Mouse (Mus musculus): ENCODE data around the gene Spryd7. TPM values are rescaled to one million over a fixed set of nuclear protein-coding genes. Genes with fewer than 3 reads are reported as not detected.

Spryd7 gene
- 10 to 100 TPM in 1 of 2 experiments, 1 to 10 TPM in 1; 6.9 to 13.9 TPM for polyA plus RNA-seq (2017; shearing (Covaris generic))

GRCm38 (mm10) chr14:61556289-61557147 lies at the start of gene Spryd7:
Gene Spryd7, minus strand, starts transcription at chr14:61556886.

GRCm38 (mm10) chr14:61597968-61598367 lies 41.3 kb upstream of the Spryd7 start, which contains the start of gene Trim13:
Gene Trim13, plus strand, starts transcription at chr14:61598247.

Other genes with a start within 250 kb of the Spryd7 start
- gene Arl11, start 247.1 kb downstream of the Spryd7 start, polyA plus RNA-seq (2017; shearing (Covaris generic)) = 1 to 10 TPM in 1 of 2 experiments, under 1 TPM in 1; 0.32 to 1.1 TPM
- 10 to 100 TPM; 14.0 to 19.1 TPM for gene Ebpl, start 196.4 kb downstream of the Spryd7 start, polyA plus RNA-seq (2017; shearing (Covaris generic))
- gene Kpna3, start 117.0 kb downstream of the Spryd7 start, polyA plus RNA-seq (2017; shearing (Covaris generic)) = 10 to 100 TPM; 41.7 to 44.7 TPM
- 1 to 10 TPM; 6.9 to 8.1 TPM for gene Trim13, start 41.4 kb upstream of the Spryd7 start, polyA plus RNA-seq (2017; shearing (Covaris generic))
- gene Kcnrg, start 50.6 kb upstream of the Spryd7 start, polyA plus RNA-seq (2017; shearing (Covaris generic)) = under 1 TPM in 1 of 2 experiments, not detected in 1; 0.56 TPM

Measured in activated CD4-positive, CD25-positive, alpha-beta regulatory T cell (primary cell).